Mouse (Mus musculus) lung, adult 2 months (tissue): ENCODE measurements at regions not wholly inside any gene's neighbourhood (a gene's known extent, or its start where the extent isn't known, plus 50 kb on each side); places are given as distances from the start of the nearest gene placed in this dataset.

ENCODE experiments used
- CTCF ChIP-seq: fragments of 200-500 bp; IDR thresholded peaks from 2 replicates; pipeline ENCODE4 v1.5.1; 2011; ENCODE audit warnings: mild to moderate bottlenecking, low read length, control low read depth; ENCODE audit not compliant: insufficient read depth
- POLR2A ChIP-seq: fragments of 200-500 bp; IDR thresholded peaks from 2 replicates; pipeline ENCODE4 v1.6.1; 2011; ENCODE audit warnings: low read depth, mild to moderate bottlenecking, control low read depth, low read length, borderline replicate concordance; ENCODE audit errors: extremely low read depth

GRCm38 (mm10) chr14:25361129-25361528 lies 97.9 kb upstream of the Zmiz1 start:
- TF ChIP-seq POLR2A (no peak), CTCF (no peak)
